Mouse (Mus musculus) midbrain, embryonic 16.5 days (tissue): ENCODE results near the gene Git2. TPM values are rescaled to one million over a fixed set of nuclear protein-coding genes. Genes with fewer than 3 reads are reported as not detected.

Experiments
- ATAC-seq: fragments of 200-750 bp; cut with Nextera tagmentation; 2 replicates; pipeline ENCODE4 v1.8.0; 2017; ENCODE audit warnings: moderate TSS enrichment
- H3K27ac ChIP-seq: fragments of 300-500 bp; sonication (generic); 2 replicates; pipeline ENCODE4 v1.5.1; 2014; ENCODE audit warnings: mild to moderate bottlenecking, low read length, mixed read lengths
- H3K27me3 ChIP-seq: fragments of 300-500 bp; sonication (generic); 2 replicates; pipeline ENCODE4 v1.6.1; 2014; ENCODE audit warnings: low read depth, low read length, mixed read lengths; ENCODE audit not compliant: control insufficient read depth, insufficient read depth
- H3K36me3 ChIP-seq: fragments of 300-500 bp; sonication (generic); 2 replicates; pipeline ENCODE4 v1.6.1; 2014; ENCODE audit warnings: mild to moderate bottlenecking, low read length, moderate library complexity, mixed read lengths; ENCODE audit not compliant: control insufficient read depth, insufficient read depth
- H3K4me1 ChIP-seq: fragments of 300-500 bp; sonication (generic); 2 replicates; pipeline ENCODE4 v1.6.1; 2014; ENCODE audit warnings: mild to moderate bottlenecking, low read length, mixed read lengths; ENCODE audit not compliant: control insufficient read depth, insufficient read depth
- H3K4me2 ChIP-seq: fragments of 300-500 bp; sonication (generic); 2 replicates; pipeline ENCODE4 v1.6.1; 2014; ENCODE audit warnings: mild to moderate bottlenecking, low read length, mixed read lengths
- H3K4me3 ChIP-seq: fragments of 300-500 bp; sonication (generic); 2 replicates; pipeline ENCODE4 v1.5.1; 2014; ENCODE audit warnings: low read depth, mild to moderate bottlenecking, low read length, moderate library complexity, mixed read lengths
- H3K9ac ChIP-seq: fragments of 300-500 bp; sonication (generic); 2 replicates; pipeline ENCODE4 v1.6.1; 2014; ENCODE audit warnings: low read depth, low read length, mixed read lengths
- H3K9me3 ChIP-seq: fragments of 300-500 bp; sonication (generic); replicated peaks from 2 replicates; pipeline ENCODE4 v1.6.1; 2014; ENCODE audit warnings: mild to moderate bottlenecking, low read length, mixed read lengths; ENCODE audit not compliant: control insufficient read depth, poor library complexity, severe bottlenecking
- WGBS: fragments of 180-500 bp; shearing (Covaris S2); extraction: QIAGEN DNeasy Blood & Tissue Kit; methylation state at CpG from one replicate; pipeline ENCODE4 v1.1.7; 2014; 5-methylcytosine and 5-hydroxymethylcytosine counted together
- polyA plus RNA-seq: library from polyadenylated mRNA; unstranded; fragments of >200 nt; fragmentation: Nextera tagmentation; extraction: Ambion mirVana; gene quantifications from 2 replicates; pipeline ENCODE4 v1.2.1, GENCODE M21; 2015

Git2 gene
- polyA plus RNA-seq, 1 experiment from 2014 or later, result 48.4 TPM

DNA sequence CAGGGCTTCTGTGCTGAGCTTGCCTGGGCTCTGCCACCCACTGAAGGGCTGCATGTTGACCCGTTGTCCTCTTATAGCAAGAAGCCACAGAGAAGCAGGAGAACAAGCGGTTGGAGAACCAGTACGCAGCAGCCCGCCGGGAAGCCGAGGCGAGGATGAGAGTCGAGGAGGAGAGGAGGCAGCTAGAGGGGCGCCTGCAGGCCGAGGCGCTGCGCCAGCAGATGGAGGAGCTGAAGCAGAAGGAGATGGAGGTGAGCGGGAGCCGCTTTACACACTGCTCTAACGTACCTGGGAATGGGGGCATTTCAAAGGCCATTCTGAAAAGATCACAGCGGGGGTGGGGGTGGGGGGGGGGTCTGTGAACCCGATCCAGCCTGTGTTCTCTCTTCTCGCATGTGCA lies 60.8 kb downstream of the Git2 start:
- ATAC-seq, result no peak
- peaks cover 54% of the 10 kb centered on the region for H3K36me3 ChIP-seq

DNA sequence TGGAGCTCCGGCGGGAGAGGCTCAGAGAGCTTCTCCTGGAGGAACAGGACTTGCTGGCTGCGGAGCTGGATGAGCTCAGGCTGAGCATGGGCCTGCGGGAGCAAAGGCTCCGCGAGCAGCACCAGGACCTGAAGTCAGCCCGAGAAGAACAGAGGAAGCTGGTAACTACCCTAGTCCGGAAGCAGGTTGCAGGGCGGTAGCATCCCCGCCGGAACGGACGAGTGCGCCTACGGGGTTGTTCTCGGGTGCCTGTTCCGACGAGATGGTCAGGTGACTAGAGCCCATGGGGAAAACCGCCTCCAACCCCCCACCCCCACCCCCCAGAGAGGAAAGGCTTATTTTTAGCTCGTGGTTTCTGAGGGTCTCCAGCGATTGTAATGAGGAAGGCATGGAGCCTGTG lies 66.0 kb downstream of the Git2 start:
- 96% methylated on average over 21 of the region's 21 CpGs for WGBS
- Histone ChIP-seq H3K4me2 (no peak overlapping the region), H3K4me1 (peaks cover 7% of the 10 kb centered on the region), H3K27me3 (no peaks in the 10 kb centered on the region; the same call in 1 of the 2 replicates), H3K4me3 (no peak overlapping the region), H3K9ac (no peak overlapping the region), H3K36me3 (peaks cover 12% of the 10 kb centered on the region), H3K9me3 (no peaks in the 10 kb centered on the region), H3K27ac (no peak overlapping the region)
- no peak for ATAC-seq

More for the DNA sequence above, 60.8 kb downstream of the Git2 start:
- Histone ChIP-seq H3K4me1 (no peaks in the 10 kb centered on the region), H3K4me2 (no peak overlapping the region), H3K27me3 (no peaks in the 10 kb centered on the region), H3K9me3 (no peaks in the 10 kb centered on the region), H3K9ac (no peak overlapping the region), H3K27ac (no peak overlapping the region), H3K4me3 (no peak overlapping the region)
- 91% methylated on average over 18 of the region's 18 CpGs for WGBS

DNA sequence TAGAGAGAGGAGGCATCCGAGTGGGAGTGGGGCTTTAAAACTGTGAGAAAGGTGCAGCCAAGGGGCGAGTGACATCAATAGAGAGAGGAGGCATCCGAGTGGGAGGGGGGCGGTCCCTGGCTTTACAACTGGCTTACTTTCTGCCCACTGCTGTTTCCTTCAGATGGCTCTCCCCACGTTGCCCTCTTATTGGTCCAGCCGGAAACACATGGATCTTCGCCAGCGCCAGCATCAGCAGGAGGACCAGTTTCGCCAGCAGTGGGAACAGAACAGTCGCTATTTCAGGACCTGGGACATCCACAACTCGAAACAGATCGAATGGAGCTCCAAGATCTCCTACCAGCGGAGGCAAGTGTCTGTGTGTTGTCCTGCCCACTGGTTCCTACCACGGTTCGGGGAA lies 66.8 kb downstream of the Git2 start:
- Histone ChIP-seq H3K27me3 (no peaks in the 10 kb centered on the region; the same call in 1 of the 2 replicates), H3K9me3 (no peaks in the 10 kb centered on the region), H3K4me3 (peak overlapping the region; percentile 58), H3K4me2 (peak overlapping the region; percentile 80), H3K9ac (peak overlapping the region; percentile 66; the same call in 1 of the 2 replicates), H3K4me1 (peaks cover 7% of the 10 kb centered on the region), H3K27ac (no peak overlapping the region), H3K36me3 (peaks cover 9% of the 10 kb centered on the region)
- WGBS, result 53% methylated on average over 15 of the region's 15 CpGs
- no peak for ATAC-seq

DNA sequence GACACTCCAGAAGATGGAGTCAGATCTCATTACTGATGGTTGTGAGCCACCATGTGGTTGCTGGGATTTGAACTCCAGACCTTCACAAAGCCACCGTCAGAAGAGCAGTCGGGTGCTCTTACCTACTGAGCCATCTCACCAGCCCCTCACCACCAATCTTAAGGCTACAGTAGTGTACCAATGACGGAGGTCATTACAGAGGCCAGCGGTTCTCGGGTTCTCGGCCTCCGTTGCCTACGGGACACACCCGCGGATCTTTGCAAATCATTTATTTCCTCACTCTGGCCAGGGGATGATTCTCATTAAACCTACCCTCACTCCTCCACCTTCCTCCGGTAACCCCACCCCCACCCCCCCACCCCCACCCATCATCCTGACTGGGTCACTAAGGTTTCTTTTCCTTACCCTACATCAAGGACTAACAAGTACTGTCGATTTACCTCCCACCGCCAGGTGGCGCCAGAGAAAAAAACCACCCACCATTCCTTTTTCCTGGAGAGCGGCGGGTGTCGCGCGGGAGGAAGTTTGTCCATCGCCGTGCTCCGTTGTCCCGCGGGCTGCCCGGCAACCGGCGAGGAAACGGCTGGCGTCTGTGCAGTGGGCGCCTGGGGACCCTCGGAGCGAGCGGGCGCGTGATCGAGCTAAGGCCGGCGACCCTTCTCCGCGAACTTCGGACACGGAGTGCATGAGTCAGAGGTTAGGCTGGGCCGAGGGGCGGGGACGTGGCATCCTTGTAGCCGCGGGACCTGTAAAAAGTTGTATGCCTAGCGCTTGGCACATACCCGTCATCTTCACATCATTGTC lies 67.8 kb downstream of the Git2 start, which contains the start of gene Tchp:
Gene Tchp, plus strand, starts transcription at position 496 of the 804 bp plus-strand sequence.
- H3K27me3 ChIP-seq, result no peaks in the 10 kb centered on the region; the same call in 1 of the 2 replicates
- H3K27ac ChIP-seq, result no peak within 1 kb of the TSS
- peak within 1 kb of the TSS; percentile 80 for H3K4me2 ChIP-seq
- H3K36me3 ChIP-seq, result peaks cover 9% of the 10 kb centered on the region
- ATAC-seq, result peak; percentile 86
- H3K9me3 ChIP-seq, result no peaks in the 10 kb centered on the region
- H3K4me1 ChIP-seq, result peaks cover 7% of the 10 kb centered on the region
- peak within 1 kb of the TSS; percentile 66 for H3K9ac ChIP-seq
- peak within 1 kb of the TSS; percentile 58 for H3K4me3 ChIP-seq
- WGBS, result 5% methylated on average over 49 of the region's 49 CpGs

DNA sequence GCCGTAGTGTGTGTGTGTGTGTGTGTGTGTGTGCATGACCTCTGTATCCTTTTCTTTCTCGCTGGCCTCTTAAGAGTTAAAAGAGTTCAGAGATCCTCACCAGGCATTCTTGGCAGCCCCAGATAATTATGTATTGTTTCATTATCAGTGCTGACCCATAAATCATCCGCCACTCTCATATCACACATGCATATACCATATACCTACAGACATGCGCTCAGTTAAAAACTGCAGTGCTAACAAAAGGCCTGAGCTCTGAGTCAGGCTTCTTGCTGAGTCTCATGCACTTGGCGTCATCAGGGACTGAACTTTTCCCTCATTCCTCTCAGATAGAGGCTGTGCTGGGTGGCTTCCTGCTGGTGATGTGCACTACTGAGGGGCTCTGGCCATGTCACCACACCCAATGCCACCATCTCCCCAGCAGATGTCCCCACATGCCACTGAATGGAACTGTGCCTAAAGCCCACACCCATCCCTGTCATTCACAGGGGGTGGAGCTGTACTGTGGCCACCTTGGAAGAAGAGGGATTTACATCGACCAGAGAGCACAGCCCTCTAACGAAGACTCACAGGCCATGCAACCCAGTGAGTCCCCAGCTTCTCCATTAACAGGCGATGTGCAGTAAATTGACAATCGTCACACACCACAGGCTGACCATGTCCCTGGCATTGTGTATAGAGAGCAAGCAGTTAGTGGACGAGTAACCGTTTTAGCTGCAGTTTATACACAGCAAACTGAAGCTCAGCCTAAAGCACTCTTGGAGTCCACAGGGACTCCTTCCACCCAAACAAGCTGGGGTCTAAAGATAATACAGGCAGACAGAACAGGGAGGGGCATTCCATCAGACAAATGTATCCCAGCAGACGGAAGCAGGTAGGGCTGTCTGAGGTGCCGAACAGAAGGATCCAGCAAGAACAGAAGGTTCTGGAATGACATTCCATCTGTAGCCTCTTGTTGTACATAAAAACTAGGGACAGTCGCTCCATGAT lies 72.6 kb downstream of the Git2 start:
- Histone ChIP-seq H3K4me1 (no peaks in the 10 kb centered on the region), H3K27ac (no peak overlapping the region), H3K4me3 (no peak overlapping the region), H3K9me3 (no peaks in the 10 kb centered on the region), H3K4me2 (no peak overlapping the region), H3K27me3 (no peaks in the 10 kb centered on the region; the same call in 1 of the 2 replicates), H3K9ac (0 out of 2 replicates have a peak overlapping the region, but pooled peaks have one; percentile 6), H3K36me3 (no peaks in the 10 kb centered on the region)
- 0 out of 2 replicates have a peak, but pooled peaks have one; percentile 59 for ATAC-seq
- 67% methylated on average over 14 of the region's 14 CpGs for WGBS

DNA sequence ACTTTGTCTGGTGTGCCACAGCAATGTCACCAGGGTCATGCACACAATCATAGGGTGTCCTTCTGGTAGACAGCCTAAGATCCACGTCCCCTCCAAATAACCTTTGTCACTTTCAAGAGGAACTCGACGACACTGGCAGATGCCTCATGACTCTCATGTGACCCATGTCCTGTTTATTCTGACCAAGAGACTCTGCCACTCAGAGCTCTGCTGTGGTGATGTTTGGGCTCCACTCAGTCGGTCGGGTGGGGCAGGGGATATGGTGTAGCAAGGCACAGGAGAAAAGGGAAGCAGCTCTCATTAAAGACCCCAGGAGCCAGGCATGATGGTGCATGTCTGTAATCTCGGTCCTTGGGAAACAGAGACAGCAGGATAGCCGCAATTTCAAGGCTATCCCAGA lies 76.3 kb downstream of the Git2 start:
- Histone ChIP-seq H3K27ac (no peak overlapping the region), H3K4me3 (no peak overlapping the region), H3K9me3 (no peaks in the 10 kb centered on the region), H3K9ac (no peak overlapping the region), H3K27me3 (no peaks in the 10 kb centered on the region), H3K4me2 (no peak overlapping the region), H3K4me1 (no peaks in the 10 kb centered on the region), H3K36me3 (no peaks in the 10 kb centered on the region)
- no peak for ATAC-seq
- WGBS, result 79% methylated on average over 7 of the region's 7 CpGs

DNA sequence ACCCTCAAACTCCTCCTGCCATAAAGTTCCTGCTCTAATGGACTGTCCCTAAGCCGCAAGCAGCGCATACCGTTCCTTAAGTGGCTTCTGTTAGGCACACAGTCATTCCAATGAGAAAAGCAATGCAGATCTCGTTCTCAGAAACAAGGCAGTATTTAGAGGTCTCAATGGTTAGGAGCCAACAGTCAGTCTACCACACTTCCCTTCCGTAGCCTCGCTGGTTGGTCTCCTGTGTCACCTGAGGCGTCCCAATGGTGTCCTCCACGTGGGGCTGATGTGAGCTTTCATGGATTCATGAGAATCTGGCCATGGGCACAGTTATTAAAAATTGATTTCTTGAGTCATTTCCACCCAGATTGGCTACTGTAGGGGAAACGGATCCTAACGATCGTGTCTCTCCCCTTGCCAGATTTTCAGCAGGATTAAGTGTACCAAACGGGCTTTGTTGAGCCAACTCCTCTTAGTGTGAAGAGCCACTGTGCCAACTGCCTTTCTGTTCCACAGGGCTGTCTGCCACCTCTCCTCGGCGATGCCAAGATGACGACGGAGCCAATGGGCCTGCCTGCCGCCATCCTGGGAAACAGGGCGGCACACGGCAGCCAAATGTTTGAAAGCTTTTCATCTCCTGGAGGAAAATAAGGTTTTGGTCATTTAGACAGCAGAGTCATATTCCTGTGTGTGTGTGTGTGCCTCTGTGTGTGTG lies 77.1 kb downstream of the Git2 start:
- Histone ChIP-seq H3K4me1 (no peaks in the 10 kb centered on the region), H3K4me3 (no peak overlapping the region), H3K27ac (no peak overlapping the region), H3K4me2 (no peak overlapping the region), H3K9ac (no peak overlapping the region), H3K9me3 (no peaks in the 10 kb centered on the region), H3K36me3 (no peaks in the 10 kb centered on the region), H3K27me3 (no peaks in the 10 kb centered on the region)
- no peak for ATAC-seq
- 80% methylated on average over 19 of the region's 19 CpGs for WGBS

DNA sequence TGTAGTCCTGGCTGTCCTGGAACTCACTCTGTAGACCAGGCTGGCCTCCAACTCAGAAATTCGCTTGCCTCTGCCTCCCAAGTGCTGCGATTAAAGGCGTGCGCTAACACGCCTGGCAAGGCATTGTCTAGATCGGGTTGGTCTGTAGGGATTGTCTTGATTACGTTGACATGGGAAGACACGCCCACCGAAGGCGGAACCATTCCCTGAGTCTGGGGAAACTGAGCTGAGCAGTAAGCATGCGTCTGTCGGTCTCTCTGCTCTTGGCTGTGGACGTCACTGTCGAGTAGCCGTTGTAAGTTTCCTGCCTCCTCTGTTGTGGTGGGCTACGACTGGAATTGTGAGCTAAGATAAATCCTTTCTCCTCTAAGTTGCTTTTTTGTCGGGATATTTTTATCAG lies 78.4 kb downstream of the Git2 start:
- no peak for ATAC-seq
- WGBS, result 89% methylated on average over 17 of the region's 17 CpGs
- Histone ChIP-seq H3K4me3 (no peak overlapping the region), H3K4me2 (no peak overlapping the region), H3K27ac (no peak overlapping the region), H3K36me3 (no peaks in the 10 kb centered on the region), H3K4me1 (no peaks in the 10 kb centered on the region), H3K9ac (no peak overlapping the region), H3K27me3 (no peaks in the 10 kb centered on the region), H3K9me3 (no peaks in the 10 kb centered on the region)
